In genomic region chr13:91460621-91461284, GRCm38 (mm10) we compare ENCODE assay signal across 8 mouse cellular contexts. TPM values are rescaled to one million over a fixed set of nuclear protein-coding genes. Genes with fewer than 3 reads are reported as not detected.
A peak's percentile ranks its signal among the peaks of the same experiment; 100 is the strongest.
DNase-seq lines count a peak whose midpoint lies in the region; ATAC-seq lines count a peak whose summit lies in the region.

No protein-coding gene starts in this region.

- intact Hi-C loops in heart, postnatal 14 days (cut with DNase I), result loop anchor here (1.0 kb wide), 1 partner anchor 89 kb away; no protein-coding TSS in a partner anchor

- H3K9ac ChIP-seq in forebrain, embryonic 14.5 days (ENCODE audit: low read length), result peak overlapping the region; percentile 85
- H3K9ac ChIP-seq in neural tube, embryonic 15.5 days (replicated peaks), result peak overlapping the region; percentile 85

- peak overlapping the region; percentile 85 for H3K4me2 ChIP-seq in forebrain, embryonic 14.5 days (ENCODE audit: low read length)
- peak overlapping the region; percentile 85 for H3K4me2 ChIP-seq in neural tube, embryonic 15.5 days

- H3K27ac ChIP-seq in forebrain, embryonic 14.5 days (ENCODE audit: low read depth, low read length), result peak overlapping the region; percentile 96
- peak overlapping the region; percentile 96 for H3K27ac ChIP-seq in neural tube, embryonic 15.5 days (replicated peaks)

- H3K4me1 ChIP-seq in forebrain, embryonic 14.5 days (ENCODE audit: control insufficient read depth, insufficient read depth, low read length), result peaks cover 17% of the 10 kb centered on the region
- peaks cover 24% of the 10 kb centered on the region for H3K4me1 ChIP-seq in neural tube, embryonic 15.5 days

- ATAC-seq in forebrain, embryonic 14.5 days, result peak; percentile 98
- ATAC-seq in neural tube, embryonic 15.5 days (ENCODE audit: low FRiP score), result peak; percentile 98

- peak overlapping the region; percentile 94 for H3K4me3 ChIP-seq in forebrain, embryonic 14.5 days (ENCODE audit: low read depth, low read length)
- peak overlapping the region; percentile 90 for H3K4me3 ChIP-seq in neural tube, embryonic 15.5 days (replicated peaks)

- no peaks in the 10 kb centered on the region for H3K27me3 ChIP-seq in forebrain, embryonic 14.5 days (replicated peaks; ENCODE audit: control insufficient read depth, insufficient read depth, low read length)
- no peaks in the 10 kb centered on the region for H3K27me3 ChIP-seq in neural tube, embryonic 15.5 days (replicated peaks)

- peak; percentile 96 for DNase-seq in ES-CJ7 (ENCODE audit: low read depth, low spot score)
- peak; percentile 97 for DNase-seq in cerebellum, adult 11 months
- peak; percentile 98 for DNase-seq in forebrain, embryonic 14.5 days (ENCODE audit: low spot score)
- peak; percentile 98 to 99 for DNase-seq in heart, postnatal 14 days
- peak; percentile 99 for DNase-seq in layer of hippocampus, adult 11-12 months (ENCODE audit: low spot score)
- DNase-seq in lung, adult 18-20 months, result peak; percentile 97 to 98
- peak; percentile 99 for DNase-seq in testis, postnatal 14 days (ENCODE audit: low spot score)

- no peaks in the 10 kb centered on the region for H3K9me3 ChIP-seq in forebrain, embryonic 14.5 days (replicated peaks; ENCODE audit: control insufficient read depth, low read length)
- no peaks in the 10 kb centered on the region for H3K9me3 ChIP-seq in neural tube, embryonic 15.5 days (replicated peaks)

- no peaks in the 10 kb centered on the region for H3K36me3 ChIP-seq in forebrain, embryonic 14.5 days (ENCODE audit: control insufficient read depth, insufficient read depth, low read length)
- no peaks in the 10 kb centered on the region for H3K36me3 ChIP-seq in neural tube, embryonic 15.5 days

- under 1% methylated on average over 42 of the region's 70 CpGs for WGBS in forebrain, embryonic 14.5 days
- WGBS in neural tube, embryonic 15.5 days, result under 1% methylated on average over 50 of the region's 70 CpGs

RNA-seq across cellular contexts. Expression of gene Ssbp2, which starts 0.7 kb away (rescaled TPM):
- polyA plus RNA-seq in forebrain, embryonic 14.5 days (2014; fragmentation: Nextera tagmentation; extraction: Ambion mirVana), result 252 and 310 TPM in 2 replicates
- total RNA-seq in heart, postnatal 14 days (2021), result 10 to 100 TPM; 50.5 to 51.9 TPM
- polyA plus RNA-seq in neural tube, embryonic 15.5 days (2015; fragmentation: Nextera tagmentation; extraction: Ambion mirVana), result 192 and 214 TPM in 2 replicates

Comparison
In these comparisons a context has a peak if more than half of its experiments do, and no peak if none do; other contexts are left out.
1. Peak in every context shown above with its lines: DNase-seq, ATAC-seq, H3K4me3 ChIP-seq and H3K27ac ChIP-seq.